Mouse (Mus musculus) layer of hippocampus, adult 11-12 months (tissue): ENCODE data around the gene Dusp9.
A peak's percentile ranks its signal among the peaks of the same experiment; 100 is the strongest.

ENCODE experiments used
- DNase-seq: peaks from one replicate; pipeline ENCODE4 v3.0.0; 2022; ENCODE audit warnings: low spot score

Dusp9 gene

DNA sequence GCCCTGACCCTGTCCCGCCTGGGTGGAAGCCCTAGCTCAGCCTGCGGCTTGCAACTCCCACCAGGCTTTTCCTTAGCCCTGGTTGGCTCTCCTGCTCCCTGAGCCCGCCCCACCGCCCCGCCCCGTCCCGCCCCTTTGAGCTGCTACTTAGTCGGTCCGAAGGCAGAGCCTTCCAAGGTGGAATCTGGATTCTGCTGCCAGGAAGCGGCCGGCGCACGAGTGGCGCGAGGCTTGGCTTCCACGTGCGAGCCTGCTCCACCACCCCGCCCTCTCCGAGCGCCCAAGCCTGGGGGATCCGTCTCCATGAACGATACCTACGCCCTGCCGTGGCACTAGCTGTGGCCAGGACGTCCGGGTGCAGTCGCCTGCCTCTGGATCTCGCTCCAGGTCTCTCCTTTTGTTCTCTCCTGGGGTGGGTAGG lies at the start of gene Dusp9:
Dusp9 (plus strand) TSS at position 165 of the 421 bp plus-strand sequence.
- DNase-seq, result no peak

DNA sequence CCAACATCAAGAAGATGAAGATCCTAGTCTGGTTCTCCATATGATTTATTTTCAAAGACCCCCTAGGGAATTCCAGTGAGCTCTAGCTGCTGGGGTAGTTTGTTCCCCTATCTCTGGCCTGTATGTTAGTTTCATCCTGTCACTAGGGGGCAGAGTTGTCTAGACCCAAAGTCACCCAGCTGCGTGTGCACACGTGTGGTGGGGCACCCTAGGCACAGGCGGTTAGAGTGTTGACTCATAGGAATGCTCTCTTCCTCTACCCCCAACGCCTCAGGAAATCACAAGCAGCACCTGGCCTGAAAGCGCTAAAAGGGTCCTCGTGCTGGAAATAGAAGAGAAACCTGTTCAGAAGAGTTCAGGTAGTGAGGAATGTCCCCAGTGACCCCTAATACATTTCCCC lies 46.0 kb upstream of the Dusp9 start:
- peak; percentile 18 for DNase-seq

DNA sequence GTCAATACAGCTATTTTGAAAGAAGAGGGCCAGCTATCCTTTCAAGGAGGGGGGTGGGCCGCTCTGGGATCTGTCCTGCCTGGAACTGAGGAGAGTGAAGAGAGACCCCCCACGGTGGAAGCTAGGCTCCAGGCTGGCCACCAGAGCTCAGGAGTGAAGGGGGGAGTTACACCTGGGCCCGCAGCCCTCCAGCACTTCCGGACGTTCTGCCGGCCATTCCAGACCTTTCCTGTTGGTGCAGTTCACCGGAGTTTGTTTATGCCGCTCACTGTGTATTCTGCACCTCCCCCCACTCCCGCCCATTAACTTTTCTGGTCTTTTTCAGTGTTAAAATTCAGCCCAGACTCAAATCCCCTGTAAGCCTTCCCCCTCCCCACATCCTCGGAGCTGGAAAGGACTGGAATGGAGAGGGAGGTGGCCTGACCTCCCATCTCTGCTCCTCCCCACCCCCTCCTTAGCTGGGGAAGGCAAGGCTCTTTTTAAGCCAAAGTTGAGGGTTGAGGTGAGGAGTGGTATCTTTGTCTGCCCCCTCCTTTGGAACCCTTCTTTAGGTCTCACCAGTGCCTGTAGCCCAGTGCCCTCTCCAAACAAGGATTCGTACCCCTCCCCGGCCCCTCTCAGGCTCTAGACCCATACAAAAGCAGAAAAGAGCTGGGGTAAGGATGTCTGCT lies 44.6 kb upstream of the Dusp9 start:
- no peak for DNase-seq

DNA sequence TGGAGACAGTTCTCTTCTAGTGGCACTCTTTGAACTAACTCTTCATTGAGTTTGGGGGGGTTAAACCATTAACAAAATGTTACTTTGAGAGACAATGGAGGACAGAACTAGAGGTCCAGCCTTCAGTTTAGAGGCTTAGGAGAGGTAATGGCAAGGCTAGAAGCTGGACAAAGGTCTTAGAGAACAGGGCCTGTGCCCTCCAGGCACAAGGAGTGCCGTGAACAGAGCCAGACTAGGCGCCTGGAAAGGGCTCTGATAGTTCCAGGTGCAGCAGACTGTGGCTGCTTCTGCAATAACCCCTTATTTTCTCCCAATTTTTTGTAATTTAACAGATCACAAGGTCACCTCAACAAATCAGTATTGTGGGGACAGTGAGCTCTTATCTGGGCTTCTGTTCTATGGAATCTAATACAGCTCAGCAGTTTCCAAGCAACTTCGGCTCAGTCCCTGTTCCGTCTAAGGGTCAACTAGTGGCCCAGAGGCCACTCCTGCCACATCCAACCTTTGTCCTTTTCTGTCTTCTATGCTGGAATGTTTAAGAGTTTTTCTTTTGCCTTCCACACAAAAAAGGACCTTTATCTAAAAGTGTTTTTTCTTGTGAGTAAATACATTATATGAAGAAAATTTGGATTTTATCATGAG lies 43.8 kb upstream of the Dusp9 start:
- DNase-seq, result no peak

DNA sequence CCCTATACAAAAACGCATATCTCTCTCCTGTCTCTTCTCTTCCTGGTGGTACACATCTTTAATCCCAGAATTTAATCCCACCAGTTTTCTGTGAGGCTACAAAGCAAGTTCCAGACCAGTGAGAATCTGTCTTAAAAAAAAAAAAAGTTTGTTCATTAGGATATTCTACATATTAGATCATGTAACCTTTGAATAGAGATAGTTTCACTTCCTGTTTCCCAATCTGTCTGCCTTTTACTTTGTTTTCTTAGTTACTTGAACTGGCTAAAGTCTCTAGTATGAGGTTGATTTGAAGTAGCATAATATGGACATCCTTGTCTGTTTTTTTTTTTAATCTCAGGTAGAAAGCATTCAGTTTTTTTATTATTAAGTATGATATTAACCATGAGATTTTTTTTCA lies 37.8 kb upstream of the Dusp9 start:
- DNase-seq, result no peak

DNA sequence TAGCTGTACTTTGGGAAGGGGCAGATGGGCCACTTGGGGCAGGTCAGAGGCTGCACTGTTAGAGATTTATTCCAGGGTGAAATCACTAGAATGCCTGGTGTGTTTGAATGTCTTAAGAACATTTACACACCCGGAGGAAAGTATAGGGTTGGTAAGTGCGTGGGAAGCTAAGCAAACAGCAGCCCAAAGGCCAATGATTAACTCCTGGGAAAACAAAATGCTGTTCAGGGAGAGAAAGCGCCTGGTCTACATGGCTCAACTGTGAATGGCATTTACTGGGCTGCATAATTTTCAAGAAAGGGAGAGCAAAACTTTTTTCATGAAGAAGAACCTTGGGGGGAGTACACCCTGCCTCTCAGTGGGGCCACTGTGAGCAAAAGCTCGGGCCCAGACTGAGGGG lies 25.6 kb upstream of the Dusp9 start:
- no peak for DNase-seq

DNA sequence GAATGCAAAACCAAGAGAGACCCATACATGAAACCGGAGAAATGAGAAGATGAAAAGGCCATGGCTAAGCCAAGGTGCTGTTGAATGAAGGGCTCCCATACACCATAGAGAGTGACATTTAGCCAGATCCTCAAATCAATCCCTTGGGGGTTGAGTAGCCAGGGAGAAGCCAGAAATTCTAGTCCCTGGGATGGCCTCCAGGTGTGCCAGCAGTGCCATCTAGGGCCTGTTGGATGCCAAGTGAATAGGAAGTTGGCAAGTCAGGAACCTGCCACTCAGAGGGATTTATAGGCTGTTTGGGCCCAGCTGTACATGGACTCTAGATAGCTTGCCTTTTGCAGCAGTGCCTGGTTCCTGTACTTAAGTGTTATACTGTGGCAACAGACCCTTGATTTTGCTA lies 23.3 kb upstream of the Dusp9 start:
- DNase-seq, result no peak

DNA sequence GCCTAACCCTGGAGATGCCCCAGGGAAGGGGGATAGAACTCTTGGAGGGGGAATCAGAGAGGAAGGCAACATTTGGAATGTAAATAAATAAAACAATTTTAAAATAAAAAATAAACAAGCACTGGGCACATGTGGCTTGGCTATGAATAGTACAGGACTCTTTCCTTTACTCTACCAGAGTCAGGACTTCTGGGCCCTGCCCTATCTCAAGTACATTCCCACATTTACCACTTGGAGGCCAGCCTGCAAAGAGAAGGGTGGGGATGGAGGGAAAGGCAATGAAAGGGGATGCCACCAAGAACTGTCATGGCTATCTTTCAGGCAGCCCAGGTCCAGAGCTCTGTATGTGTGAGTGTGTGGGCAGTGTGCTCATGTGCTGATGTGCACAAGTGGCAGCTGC lies 19.8 kb upstream of the Dusp9 start:
- DNase-seq, result no peak

DNA sequence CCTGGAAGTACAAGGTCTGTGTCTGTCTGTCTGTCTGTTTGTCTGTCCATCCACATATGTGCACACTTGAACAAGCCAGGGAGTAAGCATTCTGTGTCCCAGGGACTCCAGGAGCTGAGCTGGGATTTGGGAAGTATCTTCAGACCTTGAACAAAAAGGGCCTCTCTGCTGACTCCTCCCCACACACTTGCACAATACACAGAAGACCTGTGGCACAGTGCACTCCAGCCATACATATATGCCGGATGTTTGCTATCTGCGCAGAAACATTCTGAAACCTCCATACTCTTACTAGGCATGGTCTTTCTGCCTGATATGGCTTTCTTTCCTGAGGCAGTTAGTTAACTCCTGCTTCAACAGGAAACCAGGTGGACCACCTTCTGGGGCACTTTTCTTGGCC lies 19.3 kb upstream of the Dusp9 start:
- no peak for DNase-seq

DNA sequence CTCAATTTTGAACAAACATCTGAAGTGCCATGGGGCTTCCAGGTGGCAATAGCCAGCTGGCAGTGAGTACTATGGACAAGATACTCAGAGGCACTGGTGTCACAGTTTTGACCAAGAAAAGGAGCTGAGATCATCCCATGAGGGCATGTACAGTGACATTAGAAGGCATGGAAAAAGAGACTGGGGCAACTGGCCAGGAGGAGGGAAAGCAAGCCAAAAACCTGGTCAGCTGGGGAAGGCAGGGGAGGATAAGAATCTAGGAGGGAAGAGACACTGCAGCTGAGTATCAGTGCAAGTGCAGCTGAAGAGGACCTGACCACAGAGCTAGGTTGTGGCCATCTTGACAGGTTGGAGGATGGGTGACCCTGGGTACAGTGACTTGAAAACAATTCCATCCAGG lies 12.2 kb upstream of the Dusp9 start:
- DNase-seq, result no peak

DNA sequence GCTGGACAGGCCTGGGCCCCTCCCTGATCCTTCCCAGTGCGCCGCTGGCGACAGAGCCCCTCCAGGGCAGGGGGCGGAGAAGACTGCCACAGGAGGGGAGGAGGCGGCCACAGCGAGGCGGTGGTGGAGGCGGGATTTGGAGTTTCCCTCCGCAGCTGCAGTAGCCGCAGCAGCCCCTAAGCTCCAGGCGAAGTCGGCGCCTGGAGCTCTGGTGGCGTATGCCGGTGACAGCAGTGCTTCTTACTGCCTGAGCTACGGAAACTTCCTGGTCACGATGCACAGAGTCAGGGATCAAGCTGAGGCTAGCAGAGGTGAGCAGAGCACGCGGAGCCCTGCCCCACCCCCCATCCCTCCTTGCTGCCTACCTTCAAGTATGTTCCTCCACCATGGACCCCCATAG lies 3.8 kb upstream of the Dusp9 start:
- no peak for DNase-seq

DNA sequence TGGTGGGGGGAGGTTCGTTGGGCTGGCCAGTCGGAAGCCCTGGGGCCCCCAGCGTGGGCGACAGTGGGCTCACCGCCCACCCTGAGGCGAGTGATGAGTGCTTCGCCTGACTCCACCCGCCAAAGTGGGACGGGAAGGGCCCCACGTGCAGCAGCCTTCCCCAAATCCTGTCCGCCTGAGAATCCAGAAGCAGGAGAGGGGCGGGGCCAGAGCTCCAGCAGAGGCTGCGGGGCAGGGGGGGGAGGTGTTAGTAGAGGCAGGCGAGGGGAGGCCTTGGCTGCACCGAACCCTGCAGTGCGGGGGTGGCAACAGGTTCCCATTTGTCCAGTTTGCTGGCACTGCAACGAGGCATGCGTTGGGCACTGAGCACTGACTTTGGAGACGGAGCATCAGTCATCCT lies 1.8 kb upstream of the Dusp9 start:
- DNase-seq, result no peak

DNA sequence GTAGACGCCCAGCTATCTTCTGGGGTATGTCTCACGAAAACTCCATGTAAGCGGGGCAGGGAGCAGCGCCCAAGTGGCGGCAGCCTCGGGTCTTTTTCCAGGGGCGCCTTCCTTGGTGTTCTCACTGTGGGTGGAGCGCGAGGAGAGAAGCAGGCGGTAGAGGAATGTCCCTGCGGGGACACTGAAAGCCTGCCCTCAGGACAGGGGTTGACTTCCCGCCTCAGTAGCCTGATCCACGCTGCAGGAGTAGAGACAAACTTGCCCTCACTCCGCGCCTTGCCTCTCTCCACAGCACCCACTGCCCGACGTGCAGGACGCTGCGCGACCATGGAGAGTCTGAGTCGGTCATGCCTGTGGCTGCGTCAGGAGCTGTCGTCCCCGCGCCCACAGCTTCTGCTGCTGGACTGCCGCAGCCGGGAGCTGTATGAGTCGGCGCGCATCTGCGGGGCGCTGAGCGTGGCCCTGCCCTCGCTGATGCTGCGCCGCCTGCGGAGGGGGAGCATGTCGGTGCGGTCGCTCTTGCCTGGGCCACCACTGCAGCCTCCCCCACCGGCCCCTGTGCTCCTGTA lies 766 bp downstream of the Dusp9 start:
- no peak for DNase-seq

DNA sequence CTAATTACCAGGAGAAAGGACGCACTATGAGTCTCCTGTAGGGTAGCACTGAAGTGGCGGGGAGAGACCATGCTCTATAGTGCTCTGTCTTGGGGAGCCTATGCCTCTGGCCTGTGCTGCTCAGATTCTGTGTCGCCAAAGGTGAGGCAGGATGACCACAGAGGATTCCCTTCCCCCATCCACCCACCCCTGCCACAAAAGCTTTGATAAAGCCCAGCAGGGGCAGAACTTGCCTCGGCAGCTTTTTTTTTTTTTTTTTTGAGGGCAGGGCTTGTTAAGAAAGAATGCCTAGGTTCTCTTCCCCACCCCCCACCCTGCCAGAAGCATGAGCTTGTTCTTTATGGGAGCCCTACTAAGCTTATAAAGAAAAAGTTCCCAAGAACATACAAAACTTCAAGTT lies 5.9 kb downstream of the Dusp9 start:
- no peak for DNase-seq

DNA sequence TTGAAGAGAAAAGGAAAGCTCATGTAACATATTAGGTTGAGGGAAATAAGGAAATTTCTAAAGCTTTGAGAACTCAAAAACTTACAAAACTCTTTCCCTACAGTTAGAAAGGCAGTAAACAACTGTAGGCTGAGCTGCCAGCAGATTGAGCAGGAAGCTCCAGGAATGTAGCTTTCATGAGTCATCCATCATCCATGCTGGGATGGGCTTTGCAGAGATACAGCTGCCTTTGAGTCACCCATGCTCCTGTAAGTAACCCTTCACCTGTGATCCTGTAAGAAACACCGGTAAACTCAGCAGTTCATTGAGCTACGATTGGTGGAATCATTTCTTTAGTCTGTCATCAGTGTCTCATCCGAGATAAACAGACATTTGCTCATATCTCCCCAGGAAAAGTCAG lies 11.7 kb downstream of the Dusp9 start:
- DNase-seq, result no peak

DNA sequence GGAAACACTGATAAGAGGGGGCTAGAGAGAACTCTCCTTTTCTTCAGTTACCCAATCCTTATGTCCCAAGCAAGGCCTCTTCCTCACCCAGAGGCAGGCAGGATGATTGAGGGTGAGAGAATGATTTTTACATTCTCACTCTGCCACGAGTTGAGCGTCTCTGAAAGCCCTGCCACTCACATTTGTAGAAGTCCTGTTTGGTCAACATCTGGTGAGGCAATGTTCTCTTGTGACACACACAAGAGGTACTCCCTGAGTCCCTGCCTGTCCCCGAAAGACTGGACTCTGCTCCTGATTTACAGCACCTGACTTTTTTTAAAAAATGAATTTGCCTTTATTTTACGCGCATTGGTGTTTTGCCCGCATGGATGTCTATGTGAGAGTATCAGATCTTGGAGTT lies 14.2 kb downstream of the Dusp9 start:
- DNase-seq, result no peak

DNA sequence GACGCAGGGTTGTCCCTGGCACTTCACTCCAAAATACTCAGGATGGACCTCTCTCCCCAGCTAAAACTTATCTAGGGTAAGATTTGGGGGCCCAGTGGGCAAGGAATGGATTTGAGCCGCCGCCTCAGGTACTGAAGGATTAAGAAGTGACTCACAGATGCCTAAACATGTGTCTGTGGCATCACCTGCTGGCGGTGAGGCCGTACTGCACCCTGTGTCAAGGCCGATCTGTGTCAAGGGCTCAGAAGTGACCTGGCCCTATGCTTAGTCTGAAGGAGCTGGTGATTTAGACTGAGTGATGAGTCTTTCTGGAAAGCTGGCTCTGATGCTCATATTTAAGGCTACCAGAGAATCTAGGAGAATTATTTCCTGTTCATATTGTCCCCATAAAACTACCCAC lies 15.0 kb downstream of the Dusp9 start:
- peak; percentile 75 for DNase-seq

DNA sequence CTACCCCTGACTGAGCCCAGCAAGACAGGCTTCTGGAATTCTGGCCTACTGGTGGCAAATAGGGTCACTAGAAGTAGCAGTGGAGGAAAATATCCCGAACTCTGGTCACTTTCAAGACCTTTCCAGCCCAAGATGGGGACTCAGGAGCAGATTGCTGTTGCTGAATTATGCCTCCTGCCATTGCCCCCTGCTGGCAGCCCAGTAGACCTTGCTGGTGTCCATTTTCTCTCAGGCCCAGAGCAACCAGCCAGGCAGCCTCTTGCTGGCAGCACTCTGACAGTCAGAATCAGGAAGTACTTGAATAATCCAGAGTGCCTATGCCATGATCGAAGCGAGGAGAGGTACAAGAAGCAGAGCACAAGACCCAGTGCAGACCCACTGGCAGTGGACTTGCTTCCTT lies 16.3 kb downstream of the Dusp9 start:
- DNase-seq, result no peak

DNA sequence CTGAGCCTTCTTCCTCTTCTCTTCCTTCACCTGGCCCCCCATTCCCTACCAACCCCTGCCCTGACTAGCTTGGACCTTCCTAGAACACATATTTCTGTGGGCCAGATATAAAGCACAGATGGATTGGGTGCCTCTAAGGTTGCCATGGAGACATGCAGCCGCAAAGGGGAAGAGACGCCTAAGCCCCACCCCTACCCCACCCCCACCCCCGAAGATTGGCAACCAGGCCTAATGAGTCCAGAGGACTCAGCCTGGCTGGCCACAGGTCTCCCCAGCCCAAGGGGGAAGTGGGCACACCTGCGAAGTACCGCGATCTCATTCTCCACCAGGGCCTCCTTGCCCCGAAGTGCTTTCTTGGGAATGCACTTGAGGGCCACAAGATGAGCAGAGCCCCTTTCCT lies 19.2 kb downstream of the Dusp9 start:
- DNase-seq, result no peak

DNA sequence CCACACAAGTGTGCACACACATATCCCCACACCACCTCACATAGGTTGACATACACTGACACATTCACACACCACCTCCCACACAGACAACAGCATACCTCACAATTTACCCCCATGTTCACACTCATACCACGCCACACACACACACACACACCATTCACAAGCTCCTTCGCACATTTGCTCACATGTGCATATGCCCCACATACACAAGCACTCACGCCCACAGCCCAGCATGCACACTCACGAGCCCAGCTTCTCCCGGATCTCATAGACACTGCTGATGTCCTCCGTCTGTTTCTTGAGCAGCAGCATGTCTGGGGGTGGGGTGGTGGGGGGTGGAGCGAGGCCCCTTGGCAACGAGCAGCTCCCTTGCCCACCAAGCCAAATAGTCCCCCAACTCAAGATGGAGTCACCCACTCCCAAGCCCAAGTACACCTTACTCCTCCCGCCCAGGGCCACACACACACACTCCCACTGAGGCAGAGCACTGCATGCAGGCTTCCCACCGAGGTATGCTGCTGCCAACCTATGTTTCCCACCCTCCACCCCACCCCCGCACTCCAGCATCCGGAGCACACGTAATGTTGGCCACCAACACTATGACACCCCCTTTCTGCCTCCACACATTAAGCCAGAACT lies 19.8 kb downstream of the Dusp9 start:
- peak; percentile 51 for DNase-seq

DNA sequence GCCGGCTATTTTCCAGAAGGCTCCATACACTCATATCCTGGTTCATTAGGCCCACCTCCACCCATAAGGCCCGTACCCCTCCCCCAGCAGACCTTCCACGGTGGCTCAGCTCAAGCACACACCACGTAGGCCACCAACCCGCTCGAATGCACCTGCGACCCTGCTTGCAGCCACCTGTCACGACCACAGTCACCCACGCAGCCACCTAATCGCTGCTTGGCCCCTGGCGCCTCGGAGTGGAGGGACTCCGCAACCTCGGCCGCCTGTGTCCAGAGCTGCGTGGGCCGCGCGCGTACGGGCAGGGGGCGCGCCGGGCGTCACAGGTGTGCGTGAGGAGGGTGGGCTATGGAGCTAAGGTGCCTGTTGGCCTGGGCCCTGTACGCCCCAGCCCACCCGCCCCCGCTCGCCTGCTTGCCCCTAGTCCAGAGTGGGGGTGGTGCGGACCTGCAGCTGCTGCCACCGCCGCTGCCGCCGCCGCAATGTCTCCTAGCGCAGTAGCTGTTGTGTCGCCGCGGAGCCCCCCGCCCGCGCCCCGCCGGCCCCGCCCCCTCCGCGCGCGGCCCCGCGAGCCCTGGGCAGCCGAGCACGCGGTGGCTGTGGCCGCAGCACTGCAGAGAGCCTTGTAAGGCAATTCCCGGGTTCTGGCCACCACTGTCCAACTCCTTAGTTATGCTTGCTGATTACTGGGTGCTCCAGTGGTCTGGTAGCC lies 20.5 kb downstream of the Dusp9 start, which contains the start of gene Pnck:
Pnck (minus strand) TSS at position 543 of the 709 bp plus-strand sequence.
- DNase-seq, result peak; percentile 12

DNA sequence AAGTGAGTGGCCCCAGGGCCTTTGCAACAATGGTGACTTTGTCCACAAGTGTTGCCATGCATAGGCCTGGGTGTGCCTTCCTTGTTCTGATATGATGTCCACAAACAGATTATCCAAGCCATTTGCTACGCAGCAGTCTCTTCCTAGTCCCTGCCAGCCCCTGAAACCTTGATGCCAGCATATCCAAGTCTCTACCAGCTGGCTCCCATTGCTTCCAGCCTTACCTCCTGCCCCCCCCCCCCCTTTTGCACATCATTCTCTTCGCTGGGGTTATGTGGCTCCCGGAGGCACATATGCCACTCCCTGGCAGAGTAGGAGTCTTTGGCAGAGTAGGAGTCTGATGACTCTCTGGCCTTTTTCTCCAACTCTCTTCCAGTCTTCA lies 21.1 kb downstream of the Dusp9 start:
- DNase-seq, result no peak

DNA sequence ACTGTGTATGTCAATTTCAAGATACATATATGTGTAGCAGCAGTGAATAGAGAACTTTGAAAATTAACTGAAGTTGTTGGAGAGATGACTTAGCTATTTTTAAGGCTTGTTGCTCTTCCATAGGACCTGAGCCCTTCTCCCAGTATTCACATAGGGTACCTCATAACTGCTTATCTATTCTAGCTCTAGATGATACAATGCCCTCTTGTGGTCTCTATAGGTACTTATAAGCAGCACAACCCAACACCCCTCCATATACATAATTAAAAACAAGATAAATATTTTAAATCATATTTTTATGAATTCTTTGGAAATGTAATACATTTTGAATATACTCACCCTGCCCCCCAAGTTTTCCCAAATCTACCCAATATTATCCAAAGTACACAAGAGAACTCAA lies 23.9 kb downstream of the Dusp9 start:
- DNase-seq, result no peak
